Mouse (Mus musculus) CD8-positive naive resting alpha-beta T cell, adult 2 months (primary cell): ENCODE measurements around the gene Endog.
"Not testable (repeated sequence)": the region's sequence is repeated elsewhere in the genome, so short reads cannot be mapped to it uniquely, and the experiment has no call there.

Experiments used
- DNase-seq, 2 experiments: peaks; one replicate each; pipeline ENCODE4 v3.0.0; 2022; ENCODE audit warnings: low read depth in 2 of 2, low spot score in 2 of 2

The Endog gene

GRCm38 (mm10) chr2:30164340-30164932 is 6.9 kb upstream of the Endog start:
- DNase-seq, result no peak

GRCm38 (mm10) chr2:30166677-30167076 is 4.6 kb upstream of the Endog start:
- DNase-seq, result no peak

- DNase-seq, result no peak
Observed at GRCm38 (mm10) chr2:30171997-30172382, 697 bp downstream of the Endog start.

GRCm38 (mm10) chr2:30173541-30174240 is 2.4 kb downstream of the Endog start:
- DNase-seq, result no peak

- DNase-seq, result no peak
Observed at GRCm38 (mm10) chr2:30175897-30176296, 4.6 kb downstream of the Endog start.

- DNase-seq, result no peak
Observed at GRCm38 (mm10) chr2:30176561-30176960, 5.3 kb downstream of the Endog start.

GRCm38 (mm10) chr2:30177700-30178675 is 6.7 kb downstream of the Endog start, which contains the start of gene Spout1:
Spout1 (minus strand) TSS chr2:30178459.
- peak; percentile 89 to 92 for DNase-seq

GRCm38 (mm10) chr2:30178711-30179110 is 7.4 kb downstream of the Endog start:
- not testable (repeated sequence) for DNase-seq

GRCm38 (mm10) chr2:30182424-30182823 is 11.1 kb downstream of the Endog start:
- no peak for DNase-seq

GRCm38 (mm10) chr2:30183721-30184120 is 12.4 kb downstream of the Endog start:
- DNase-seq, result no peak

GRCm38 (mm10) chr2:30185276-30185675 is 14.0 kb downstream of the Endog start:
- DNase-seq, result no peak

- no peak for DNase-seq
Observed at GRCm38 (mm10) chr2:30185681-30186080, 14.4 kb downstream of the Endog start.

GRCm38 (mm10) chr2:30191790-30192580 is 20.7 kb downstream of the Endog start:
- no peak for DNase-seq

- no peak for DNase-seq
Observed at GRCm38 (mm10) chr2:30194656-30195055, 23.4 kb downstream of the Endog start.

GRCm38 (mm10) chr2:30198021-30198420 is 26.7 kb downstream of the Endog start:
- no peak for DNase-seq

GRCm38 (mm10) chr2:30199984-30200383 is 28.7 kb downstream of the Endog start:
- no peak for DNase-seq

GRCm38 (mm10) chr2:30200388-30200925 is 29.2 kb downstream of the Endog start:
- no peak for DNase-seq

GRCm38 (mm10) chr2:30203439-30203838 is 32.1 kb downstream of the Endog start:
- DNase-seq, result peak; percentile 44 to 60

- DNase-seq, result no peak
Observed at GRCm38 (mm10) chr2:30205255-30205628, 33.9 kb downstream of the Endog start.

GRCm38 (mm10) chr2:30205629-30206357 is 34.5 kb downstream of the Endog start, which contains the start of gene Kyat1:
Kyat1 (minus strand) TSS chr2:30205847.
- DNase-seq, result peak; percentile 88 to 93
